Mouse (Mus musculus): ENCODE measurements around the gene M6pr. TPM values are rescaled to one million over a fixed set of nuclear protein-coding genes. Genes with fewer than 3 reads are reported as not detected.

The M6pr gene
- polyA plus RNA-seq, 1 experiment from 2014 or later = 63.1 TPM

GRCm38 (mm10) chr6:122284304-122284703 lies 24.2 kb upstream of the M6pr start:
- ATAC-seq (no peak), DNase-seq (ENCODE audit: low spot score) (no peak)
- Histone ChIP-seq H3K36me3 (ENCODE audit: control insufficient read depth, insufficient read depth, low read length) (no peaks in the 10 kb centered on the region), H3K27ac (ENCODE audit: low read depth, low read length) (no peak overlapping the region), H3K4me1 (ENCODE audit: control insufficient read depth, insufficient read depth, low read length) (no peaks in the 10 kb centered on the region), H3K9me3 (replicated peaks; ENCODE audit: control insufficient read depth, low read length) (no peaks in the 10 kb centered on the region), H3K27me3 (replicated peaks; ENCODE audit: control insufficient read depth, insufficient read depth, low read length) (no peaks in the 10 kb centered on the region), H3K4me2 (ENCODE audit: low read length) (no peak overlapping the region), H3K4me3 (ENCODE audit: low read depth, low read length) (no peak overlapping the region), H3K9ac (ENCODE audit: low read length) (no peak overlapping the region)
- 78% methylated on average over 4 of the region's 4 CpGs for WGBS

GRCm38 (mm10) chr6:122284823-122285222 lies 23.7 kb upstream of the M6pr start:
- 92% methylated on average over 1 of the region's 1 CpGs for WGBS

GRCm38 (mm10) chr6:122288263-122288662 lies 20.3 kb upstream of the M6pr start:
- no peak for ATAC-seq
- Histone ChIP-seq H3K4me3 (ENCODE audit: low read depth, low read length) (no peak overlapping the region), H3K4me2 (ENCODE audit: low read length) (no peak overlapping the region), H3K9ac (ENCODE audit: low read length) (no peak overlapping the region), H3K36me3 (ENCODE audit: control insufficient read depth, insufficient read depth, low read length) (no peaks in the 10 kb centered on the region), H3K9me3 (replicated peaks; ENCODE audit: control insufficient read depth, low read length) (no peaks in the 10 kb centered on the region), H3K4me1 (ENCODE audit: control insufficient read depth, insufficient read depth, low read length) (no peaks in the 10 kb centered on the region), H3K27me3 (replicated peaks; ENCODE audit: control insufficient read depth, insufficient read depth, low read length) (no peaks in the 10 kb centered on the region), H3K27ac (ENCODE audit: low read depth, low read length) (no peak overlapping the region)
- 53% methylated on average over 1 of the region's 1 CpGs for WGBS
- DNase-seq (ENCODE audit: low spot score) = no peak

More at GRCm38 (mm10) chr6:122284823-122285222, 23.7 kb upstream of the M6pr start:
- no peaks in the 10 kb centered on the region for H3K36me3 ChIP-seq (ENCODE audit: control insufficient read depth, insufficient read depth, low read length)
- H3K4me3 ChIP-seq (ENCODE audit: low read depth, low read length) = no peak overlapping the region
- no peak overlapping the region for H3K27ac ChIP-seq (ENCODE audit: low read depth, low read length)
- no peak overlapping the region for H3K9ac ChIP-seq (ENCODE audit: low read length)
- H3K27me3 ChIP-seq (replicated peaks; ENCODE audit: control insufficient read depth, insufficient read depth, low read length) = no peaks in the 10 kb centered on the region
- H3K9me3 ChIP-seq (replicated peaks; ENCODE audit: control insufficient read depth, low read length) = no peaks in the 10 kb centered on the region
- ATAC-seq (no peak), DNase-seq (ENCODE audit: low spot score) (no peak)
- H3K4me1 ChIP-seq (ENCODE audit: control insufficient read depth, insufficient read depth, low read length) = no peaks in the 10 kb centered on the region
- H3K4me2 ChIP-seq (ENCODE audit: low read length) = no peak overlapping the region

GRCm38 (mm10) chr6:122289313-122289712 lies 19.2 kb upstream of the M6pr start:
- Histone ChIP-seq H3K4me3 (ENCODE audit: low read depth, low read length) (no peak overlapping the region), H3K9ac (ENCODE audit: low read length) (no peak overlapping the region), H3K27me3 (replicated peaks; ENCODE audit: control insufficient read depth, insufficient read depth, low read length) (no peaks in the 10 kb centered on the region), H3K4me1 (ENCODE audit: control insufficient read depth, insufficient read depth, low read length) (no peaks in the 10 kb centered on the region), H3K4me2 (ENCODE audit: low read length) (no peak overlapping the region), H3K36me3 (ENCODE audit: control insufficient read depth, insufficient read depth, low read length) (no peaks in the 10 kb centered on the region), H3K27ac (ENCODE audit: low read depth, low read length) (no peak overlapping the region), H3K9me3 (replicated peaks; ENCODE audit: control insufficient read depth, low read length) (no peaks in the 10 kb centered on the region)
- 66% methylated on average over 1 of the region's 1 CpGs for WGBS
- ATAC-seq (no peak), DNase-seq (ENCODE audit: low spot score) (no peak)

GRCm38 (mm10) chr6:122290253-122290652 lies 18.3 kb upstream of the M6pr start:
- Histone ChIP-seq H3K27me3 (replicated peaks; ENCODE audit: control insufficient read depth, insufficient read depth, low read length) (no peaks in the 10 kb centered on the region), H3K9me3 (replicated peaks; ENCODE audit: control insufficient read depth, low read length) (no peaks in the 10 kb centered on the region), H3K4me3 (ENCODE audit: low read depth, low read length) (no peak overlapping the region), H3K4me1 (ENCODE audit: control insufficient read depth, insufficient read depth, low read length) (no peaks in the 10 kb centered on the region), H3K9ac (ENCODE audit: low read length) (no peak overlapping the region), H3K27ac (ENCODE audit: low read depth, low read length) (no peak overlapping the region), H3K4me2 (ENCODE audit: low read length) (no peak overlapping the region), H3K36me3 (ENCODE audit: control insufficient read depth, insufficient read depth, low read length) (no peaks in the 10 kb centered on the region)
- DNase-seq (ENCODE audit: low spot score) (no peak), ATAC-seq (no peak)
- WGBS = 67% methylated on average over 3 of the region's 3 CpGs

GRCm38 (mm10) chr6:122291264-122291663 lies 17.3 kb upstream of the M6pr start:
- DNase-seq (ENCODE audit: low spot score) (no peak), ATAC-seq (no peak)
- no peak overlapping the region for H3K27ac ChIP-seq (ENCODE audit: low read depth, low read length)
- no peak overlapping the region for H3K4me2 ChIP-seq (ENCODE audit: low read length)
- H3K4me1 ChIP-seq (ENCODE audit: control insufficient read depth, insufficient read depth, low read length) = no peaks in the 10 kb centered on the region
- no peaks in the 10 kb centered on the region for H3K9me3 ChIP-seq (replicated peaks; ENCODE audit: control insufficient read depth, low read length)
- no peaks in the 10 kb centered on the region for H3K36me3 ChIP-seq (ENCODE audit: control insufficient read depth, insufficient read depth, low read length)
- WGBS = 78% methylated on average over 2 of the region's 2 CpGs
- H3K4me3 ChIP-seq (ENCODE audit: low read depth, low read length) = no peak overlapping the region
- no peaks in the 10 kb centered on the region for H3K27me3 ChIP-seq (replicated peaks; ENCODE audit: control insufficient read depth, insufficient read depth, low read length)
- no peak overlapping the region for H3K9ac ChIP-seq (ENCODE audit: low read length)

GRCm38 (mm10) chr6:122291735-122292134 lies 16.8 kb upstream of the M6pr start:
- Histone ChIP-seq H3K4me2 (ENCODE audit: low read length) (no peak overlapping the region), H3K4me3 (ENCODE audit: low read depth, low read length) (no peak overlapping the region), H3K9ac (ENCODE audit: low read length) (no peak overlapping the region), H3K9me3 (replicated peaks; ENCODE audit: control insufficient read depth, low read length) (no peaks in the 10 kb centered on the region), H3K4me1 (ENCODE audit: control insufficient read depth, insufficient read depth, low read length) (no peaks in the 10 kb centered on the region), H3K27ac (ENCODE audit: low read depth, low read length) (no peak overlapping the region), H3K27me3 (replicated peaks; ENCODE audit: control insufficient read depth, insufficient read depth, low read length) (no peaks in the 10 kb centered on the region), H3K36me3 (ENCODE audit: control insufficient read depth, insufficient read depth, low read length) (no peaks in the 10 kb centered on the region)
- DNase-seq (ENCODE audit: low spot score) (no peak), ATAC-seq (no peak)
- WGBS = 79% methylated on average over 3 of the region's 3 CpGs

GRCm38 (mm10) chr6:122292184-122292583 lies 16.3 kb upstream of the M6pr start:
- Histone ChIP-seq H3K9ac (ENCODE audit: low read length) (no peak overlapping the region), H3K4me2 (ENCODE audit: low read length) (no peak overlapping the region), H3K36me3 (ENCODE audit: control insufficient read depth, insufficient read depth, low read length) (no peaks in the 10 kb centered on the region), H3K27me3 (replicated peaks; ENCODE audit: control insufficient read depth, insufficient read depth, low read length) (no peaks in the 10 kb centered on the region), H3K27ac (ENCODE audit: low read depth, low read length) (no peak overlapping the region), H3K9me3 (replicated peaks; ENCODE audit: control insufficient read depth, low read length) (no peaks in the 10 kb centered on the region), H3K4me3 (ENCODE audit: low read depth, low read length) (no peak overlapping the region), H3K4me1 (ENCODE audit: control insufficient read depth, insufficient read depth, low read length) (no peaks in the 10 kb centered on the region)
- 32% methylated on average over 2 of the region's 2 CpGs for WGBS
- DNase-seq (ENCODE audit: low spot score) (no peak), ATAC-seq (no peak)

- Histone ChIP-seq H3K4me3 (ENCODE audit: low read depth, low read length) (no peak overlapping the region), H3K36me3 (ENCODE audit: control insufficient read depth, insufficient read depth, low read length) (no peaks in the 10 kb centered on the region), H3K4me2 (ENCODE audit: low read length) (no peak overlapping the region), H3K27ac (ENCODE audit: low read depth, low read length) (no peak overlapping the region), H3K27me3 (replicated peaks; ENCODE audit: control insufficient read depth, insufficient read depth, low read length) (no peaks in the 10 kb centered on the region), H3K9me3 (replicated peaks; ENCODE audit: control insufficient read depth, low read length) (no peaks in the 10 kb centered on the region), H3K9ac (ENCODE audit: low read length) (no peak overlapping the region), H3K4me1 (ENCODE audit: control insufficient read depth, insufficient read depth, low read length) (no peaks in the 10 kb centered on the region)
- DNase-seq (ENCODE audit: low spot score) = no peak
- no peak for ATAC-seq
- WGBS = 91% methylated on average over 8 of the region's 8 CpGs
These were observed 15.4 kb upstream of the M6pr start for GRCm38 (mm10) chr6:122293121-122293520.

Measured in forebrain, embryonic 14.5 days (tissue).